Mouse (Mus musculus) stomach, postnatal 0 days (tissue): ENCODE data around the gene Tecta. TPM values are rescaled to one million over a fixed set of nuclear protein-coding genes. Genes with fewer than 3 reads are reported as not detected.

ENCODE experiments used
- ATAC-seq: fragments of 200-750 bp; cut with Nextera tagmentation; 2 replicates; pipeline ENCODE4 v1.8.0; 2017; ENCODE audit not compliant: low FRiP score, low TSS enrichment
- DNase-seq: peaks from one replicate; pipeline ENCODE4 v3.0.0-alpha.2; 2016; ENCODE audit warnings: low spot score
- H3K27ac ChIP-seq: fragments of 300-500 bp; sonication (generic); replicated peaks from 2 replicates; pipeline ENCODE4 v1.5.1; 2014; ENCODE audit warnings: mild to moderate bottlenecking, control low read depth
- H3K27me3 ChIP-seq: fragments of 300-500 bp; sonication (generic); 2 replicates; pipeline ENCODE4 v1.6.1; 2014; ENCODE audit warnings: low read length; ENCODE audit not compliant: control insufficient read depth, insufficient read depth
- H3K36me3 ChIP-seq: fragments of 300-500 bp; sonication (generic); 2 replicates; pipeline ENCODE4 v1.6.1; 2014; ENCODE audit warnings: low read length, mixed read lengths; ENCODE audit not compliant: control insufficient read depth, insufficient read depth
- H3K4me1 ChIP-seq: fragments of 300-500 bp; sonication (generic); replicated peaks from 2 replicates; pipeline ENCODE4 v1.6.1; 2014; ENCODE audit warnings: antibody characterized with exemption; ENCODE audit not compliant: control insufficient read depth, insufficient read depth
- H3K4me2 ChIP-seq: fragments of 300-500 bp; sonication (generic); replicated peaks from 2 replicates; pipeline ENCODE4 v1.6.1; 2014; ENCODE audit warnings: low read depth, mild to moderate bottlenecking, control low read depth, moderate library complexity
- H3K4me3 ChIP-seq: fragments of 300-500 bp; sonication (generic); 2 replicates; pipeline ENCODE4 v1.5.1; 2014; ENCODE audit warnings: low read depth, low read length, control low read depth
- H3K9ac ChIP-seq: fragments of 300-500 bp; sonication (generic); 2 replicates; pipeline ENCODE4 v1.6.1; 2014; ENCODE audit warnings: mild to moderate bottlenecking, low read length, control low read depth, mixed read lengths
- H3K9me3 ChIP-seq: fragments of 300-500 bp; sonication (generic); 2 replicates; pipeline ENCODE4 v1.6.1; 2016; ENCODE audit warnings: low read length; ENCODE audit not compliant: control insufficient read depth
- CTCF ChIP-seq: IDR thresholded peaks from 2 replicates; pipeline ENCODE4 v1.5.1; 2016; ENCODE audit warnings: antibody characterized with exemption, low read depth, mild to moderate bottlenecking, moderate library complexity
- EP300 ChIP-seq: optimal IDR thresholded peaks from 2 replicates; pipeline ENCODE3; 2016; ENCODE audit warnings: antibody characterized with exemption
- WGBS: fragments of 180-500 bp; shearing (Covaris S2); extraction: QIAGEN DNeasy Blood & Tissue Kit; methylation state at CpG from one replicate; pipeline ENCODE4 v1.1.7; 2014; 5-methylcytosine and 5-hydroxymethylcytosine counted together
- polyA plus RNA-seq: library from polyadenylated mRNA; unstranded; fragments of >200 nt; fragmentation: Nextera tagmentation; extraction: Ambion mirVana; gene quantifications from 2 replicates; pipeline ENCODE4 v1.2.1, GENCODE M21; 2015

The Tecta gene
- 0.05 and 0.12 TPM in 2 replicates for polyA plus RNA-seq

- Histone ChIP-seq H3K27me3 (no peaks in the 10 kb centered on the region), H3K36me3 (no peaks in the 10 kb centered on the region), H3K9me3 (no peaks in the 10 kb centered on the region), H3K4me1 (no peaks in the 10 kb centered on the region), H3K4me3 (no peak within 1 kb of the TSS), H3K9ac (no peak within 1 kb of the TSS), H3K27ac (no peak within 1 kb of the TSS), H3K4me2 (no peak within 1 kb of the TSS)
- no peak for TF ChIP-seq EP300
- WGBS: 83% methylated on average over 6 of the region's 6 CpGs
- ATAC-seq (no peak), DNase-seq (no peak)
Measured at GRCm38 (mm10) chr9:42399829-42400228, at the start of gene Tecta. Gene Tecta, minus strand, starts transcription at chr9:42399929.

GRCm38 (mm10) chr9:42449043-42449442 lies 49.3 kb upstream of the Tecta start:
- Histone ChIP-seq H3K27ac (no peak overlapping the region), H3K9ac (no peak overlapping the region), H3K27me3 (no peaks in the 10 kb centered on the region), H3K4me3 (no peak overlapping the region), H3K36me3 (peaks cover 3% of the 10 kb centered on the region; the same call in 1 of the 2 replicates), H3K9me3 (no peaks in the 10 kb centered on the region), H3K4me2 (no peak overlapping the region), H3K4me1 (no peaks in the 10 kb centered on the region)
- ATAC-seq (peak; percentile 60; the same call in 1 of the 2 replicates), DNase-seq (peak; percentile 45)
- 61% methylated on average over 6 of the region's 6 CpGs for WGBS
- no peak for TF ChIP-seq CTCF
- TF ChIP-seq EP300: no peak

GRCm38 (mm10) chr9:42442100-42442499 lies 42.4 kb upstream of the Tecta start:
- no peak for TF ChIP-seq EP300
- TF ChIP-seq CTCF: no peak

GRCm38 (mm10) chr9:42441234-42441633 lies 41.5 kb upstream of the Tecta start:
- no peak for TF ChIP-seq CTCF
- TF ChIP-seq EP300: no peak
- no peak overlapping the region for H3K4me2 ChIP-seq

More at GRCm38 (mm10) chr9:42442100-42442499, 42.4 kb upstream of the Tecta start:
- DNase-seq (no peak), ATAC-seq (no peak)
- Histone ChIP-seq H3K36me3 (peaks cover 15% of the 10 kb centered on the region; the same call in 1 of the 2 replicates), H3K4me3 (no peak overlapping the region), H3K9me3 (no peaks in the 10 kb centered on the region), H3K4me1 (no peaks in the 10 kb centered on the region), H3K4me2 (no peak overlapping the region), H3K9ac (no peak overlapping the region), H3K27me3 (no peaks in the 10 kb centered on the region), H3K27ac (no peak overlapping the region)
- 75% methylated on average over 8 of the region's 8 CpGs for WGBS

GRCm38 (mm10) chr9:42439446-42439845 lies 39.7 kb upstream of the Tecta start:
- Histone ChIP-seq H3K4me1 (no peaks in the 10 kb centered on the region), H3K4me2 (no peak overlapping the region), H3K36me3 (peaks cover 21% of the 10 kb centered on the region), H3K27ac (no peak overlapping the region), H3K9ac (no peak overlapping the region), H3K4me3 (no peak overlapping the region), H3K9me3 (no peaks in the 10 kb centered on the region), H3K27me3 (no peaks in the 10 kb centered on the region)
- ATAC-seq: no peak
- no peak for DNase-seq
- TF ChIP-seq CTCF: no peak
- TF ChIP-seq EP300: no peak
- WGBS: 65% methylated on average over 4 of the region's 4 CpGs

More at GRCm38 (mm10) chr9:42441234-42441633, 41.5 kb upstream of the Tecta start:
- peaks cover 21% of the 10 kb centered on the region for H3K36me3 ChIP-seq
- DNase-seq: no peak
- H3K27ac ChIP-seq: no peak overlapping the region
- H3K9ac ChIP-seq: no peak overlapping the region
- no peaks in the 10 kb centered on the region for H3K9me3 ChIP-seq
- ATAC-seq: no peak
- no peaks in the 10 kb centered on the region for H3K4me1 ChIP-seq
- WGBS: 88% methylated on average over 2 of the region's 2 CpGs
- H3K4me3 ChIP-seq: no peak overlapping the region
- no peaks in the 10 kb centered on the region for H3K27me3 ChIP-seq

- no peaks in the 10 kb centered on the region for H3K4me1 ChIP-seq
- no peak overlapping the region for H3K27ac ChIP-seq
- no peak overlapping the region for H3K4me2 ChIP-seq
- H3K36me3 ChIP-seq: peaks cover 11% of the 10 kb centered on the region; the same call in 1 of the 2 replicates
- H3K27me3 ChIP-seq: no peaks in the 10 kb centered on the region
- WGBS: 94% methylated on average over 2 of the region's 2 CpGs
- H3K4me3 ChIP-seq: no peak overlapping the region
- DNase-seq (no peak), ATAC-seq (no peak)
- no peaks in the 10 kb centered on the region for H3K9me3 ChIP-seq
- TF ChIP-seq CTCF (peak; percentile 52), EP300 (no peak)
- no peak overlapping the region for H3K9ac ChIP-seq
Measured at GRCm38 (mm10) chr9:42432155-42432554, 32.4 kb upstream of the Tecta start.
